In the genomic region with DNA sequence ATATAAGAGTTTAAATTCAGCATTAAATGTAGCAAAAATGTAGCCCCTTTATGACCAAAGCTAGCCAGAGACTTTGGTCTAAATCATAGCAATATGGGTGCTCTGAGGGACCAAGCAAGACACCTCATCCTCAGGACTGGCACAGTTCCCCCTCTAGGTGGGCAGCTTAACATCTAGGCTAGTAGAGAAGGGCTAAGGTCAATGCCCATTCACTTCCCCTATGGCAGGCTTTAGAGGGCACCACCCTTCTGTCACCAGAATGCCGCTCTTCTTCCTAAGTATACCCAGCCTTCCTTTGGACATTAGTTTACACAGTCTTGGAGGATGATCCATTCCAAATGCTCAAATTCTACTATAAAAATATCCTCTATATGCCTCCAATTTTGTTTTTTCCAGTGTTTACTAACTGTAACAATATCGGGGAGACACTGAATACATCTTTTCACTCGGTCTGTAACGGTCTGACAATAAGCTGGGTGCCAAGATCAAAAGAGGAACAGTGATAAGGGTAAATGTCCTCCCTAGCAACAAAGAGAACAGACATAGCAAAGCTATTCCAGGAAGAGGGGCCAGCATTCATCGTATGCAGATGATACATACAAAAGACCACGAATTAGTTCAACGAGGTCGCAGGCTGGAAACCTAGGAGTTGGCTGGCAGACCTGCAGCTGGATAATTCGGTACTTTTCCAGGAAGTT, we compare ENCODE assay signal across 10 mouse cellular contexts. TPM values are rescaled to one million over a fixed set of nuclear protein-coding genes. Genes with fewer than 3 reads are reported as not detected.
A peak's percentile ranks its signal among the peaks of the same experiment; 100 is the strongest.
DNase-seq lines count a peak whose midpoint lies in the region; ATAC-seq and TF ChIP-seq lines count a peak whose summit lies in the region.
"Had no signal": no experiment of that assay in that cellular context is flagged by ENCODE, and none has a peak within 500 bp of the region (broad histone marks: within the 10 kb centered on the region; RNA-seq: fewer than 3 reads in every experiment).

No protein-coding gene starts in this region.

- ATAC-seq in lung, embryonic 14.5 days (ENCODE audit: insufficient read depth), result no peak
- ATAC-seq in embryonic facial prominence, embryonic 14.5 days (ENCODE audit: low read depth), result no peak
- ATAC-seq in limb, embryonic 14.5 days (ENCODE audit: low FRiP score, low read depth), result no peak

- H3K9ac ChIP-seq in lung, embryonic 14.5 days, result no peak overlapping the region
- H3K9ac ChIP-seq in embryonic facial prominence, embryonic 14.5 days (ENCODE audit: low read depth, low read length), result no peak overlapping the region
- no peak overlapping the region for H3K9ac ChIP-seq in limb, embryonic 14.5 days (ENCODE audit: low read depth, low read length, severe bottlenecking)
- H3K9ac ChIP-seq: neural tube, embryonic 12.5 days had no signal

- no peaks in the 10 kb centered on the region for H3K27me3 ChIP-seq in lung, embryonic 14.5 days (ENCODE audit: insufficient read depth, low read length)
- no peaks in the 10 kb centered on the region; the same call in 1 of the 2 replicates for H3K27me3 ChIP-seq in embryonic facial prominence, embryonic 14.5 days (replicated peaks; ENCODE audit: control insufficient read depth, insufficient read depth, low read length)
- H3K27me3 ChIP-seq in limb, embryonic 14.5 days (ENCODE audit: control insufficient read depth, insufficient read depth, low read length), result no peaks in the 10 kb centered on the region
- H3K27me3 ChIP-seq in small intestine, adult 2 months (ENCODE audit: control insufficient read depth, insufficient read depth, low read length), result no peaks in the 10 kb centered on the region
- H3K27me3 ChIP-seq: neural tube, embryonic 12.5 days had no signal

- WGBS in lung, embryonic 14.5 days, result 43% methylated on average over 9 of the region's 9 CpGs
- 53% methylated on average over 9 of the region's 9 CpGs for whole genome bisulfite sequencing in embryonic facial prominence, embryonic 14.5 days
- WGBS in limb, embryonic 14.5 days, result 68% methylated on average over 9 of the region's 9 CpGs
- WGBS in small intestine, adult 2 months, result 43% methylated on average over 9 of the region's 9 CpGs

- no peak for TF ChIP-seq POLR2A in limb, embryonic 14.5 days (IDR thresholded peaks at IDR 0.05; ENCODE audit: borderline replicate concordance, extremely low read depth, insufficient read depth, insufficient read length)
- no peak for TF ChIP-seq POLR2A in small intestine, adult 2 months (IDR thresholded peaks at IDR 0.05; ENCODE audit: low read depth, low read length)

- no peak for TF ChIP-seq CTCF in lung, embryonic 14.5 days (IDR thresholded peaks at IDR 0.05; ENCODE audit: low read depth)
- no peak for TF ChIP-seq CTCF in small intestine, adult 2 months (IDR thresholded peaks at IDR 0.05; ENCODE audit: extremely low read depth, insufficient read length, insufficient replicate concordance, low read depth, low read length)

- no peaks in the 10 kb centered on the region for H3K36me3 ChIP-seq in lung, embryonic 14.5 days (ENCODE audit: insufficient read depth)
- H3K36me3 ChIP-seq in embryonic facial prominence, embryonic 14.5 days (ENCODE audit: control insufficient read depth, insufficient read depth, low read length), result no peaks in the 10 kb centered on the region
- H3K36me3 ChIP-seq in limb, embryonic 14.5 days (ENCODE audit: control insufficient read depth, insufficient read depth, low read length), result no peaks in the 10 kb centered on the region
- no peaks in the 10 kb centered on the region for H3K36me3 ChIP-seq in small intestine, adult 2 months (ENCODE audit: control insufficient read depth, insufficient read depth, low read length)
- H3K36me3 ChIP-seq: neural tube, embryonic 12.5 days had no signal

- no peak overlapping the region for H3K4me3 ChIP-seq in lung, embryonic 14.5 days (ENCODE audit: low read depth, low read length)
- H3K4me3 ChIP-seq in embryonic facial prominence, embryonic 14.5 days (ENCODE audit: low read depth, low read length), result no peak overlapping the region
- H3K4me3 ChIP-seq in limb, embryonic 14.5 days (replicated peaks; ENCODE audit: low read length), result no peak overlapping the region
- H3K4me3 ChIP-seq in small intestine, adult 2 months (ENCODE audit: low read depth, low read length), result no peak overlapping the region
- H3K4me3 ChIP-seq: neural tube, embryonic 12.5 days had no signal

- no peaks in the 10 kb centered on the region for H3K9me3 ChIP-seq in lung, embryonic 14.5 days (ENCODE audit: low read depth, low read length)
- no peaks in the 10 kb centered on the region for H3K9me3 ChIP-seq in embryonic facial prominence, embryonic 14.5 days (ENCODE audit: control insufficient read depth, low read length)
- no peaks in the 10 kb centered on the region for H3K9me3 ChIP-seq in limb, embryonic 14.5 days (ENCODE audit: control insufficient read depth, low read length)
- H3K9me3 ChIP-seq: neural tube, embryonic 12.5 days had no signal

- H3K27ac ChIP-seq in lung, embryonic 14.5 days (ENCODE audit: low read depth), result peak overlapping the region; percentile 30; the same call in 1 of the 2 replicates
- H3K27ac ChIP-seq in embryonic facial prominence, embryonic 14.5 days (replicated peaks; ENCODE audit: low read depth, low read length), result no peak overlapping the region
- no peak overlapping the region for H3K27ac ChIP-seq in limb, embryonic 14.5 days (replicated peaks; ENCODE audit: low read depth, low read length)
- H3K27ac ChIP-seq in small intestine, adult 2 months (ENCODE audit: insufficient read depth, low read depth, low read length), result peak overlapping the region; percentile 26; the same call in 1 of the 2 replicates
- H3K27ac ChIP-seq: neural tube, embryonic 12.5 days had no signal

- no peaks in the 10 kb centered on the region for H3K4me1 ChIP-seq in lung, embryonic 14.5 days (ENCODE audit: insufficient read depth)
- H3K4me1 ChIP-seq in embryonic facial prominence, embryonic 14.5 days (ENCODE audit: control insufficient read depth, insufficient read depth, low read length), result no peaks in the 10 kb centered on the region
- H3K4me1 ChIP-seq in limb, embryonic 14.5 days (ENCODE audit: control insufficient read depth, insufficient read depth, low read length), result no peaks in the 10 kb centered on the region
- H3K4me1 ChIP-seq in small intestine, adult 2 months (ENCODE audit: control insufficient read depth, insufficient read depth, insufficient read length, low read length), result no peaks in the 10 kb centered on the region
- H3K4me1 ChIP-seq: neural tube, embryonic 12.5 days had no signal

- H3K4me2 ChIP-seq in lung, embryonic 14.5 days, result peak overlapping the region; percentile 35
- H3K4me2 ChIP-seq in embryonic facial prominence, embryonic 14.5 days (ENCODE audit: low read depth, low read length), result peak overlapping the region; percentile 27
- H3K4me2 ChIP-seq in limb, embryonic 14.5 days (replicated peaks; ENCODE audit: low read depth, low read length, severe bottlenecking), result no peak overlapping the region
- H3K4me2 ChIP-seq: neural tube, embryonic 12.5 days had no signal

- DNase-seq in lung, embryonic 14.5 days, result no peak
- no peak for DNase-seq in lung, postnatal 14 days
- no peak for DNase-seq in embryonic facial prominence, embryonic 14.5 days (ENCODE audit: low spot score)
- peak; percentile 20 for DNase-seq in limb, embryonic 14.5 days (ENCODE audit: low spot score)
- DNase-seq in cerebellum, postnatal 10 days, result no peak
- no peak for DNase-seq in adipocyte (ENCODE audit: low spot score)
- DNase-seq in urinary bladder, adult 18-20 months (ENCODE audit: low spot score in 2 of 2), result no peak
- DNase-seq: cerebellum, adult 8-10 months had no signal

RNA-seq across cellular contexts. Expression of a gene that starts 41.8 kb away (rescaled TPM):
- 20.5 and 21.2 TPM in 2 replicates for polyA plus RNA-seq in lung, embryonic 14.5 days (2014; fragmentation: Nextera tagmentation; extraction: Ambion mirVana)
- 28.2 and 28.4 TPM in 2 replicates for polyA plus RNA-seq in embryonic facial prominence, embryonic 14.5 days (2014; fragmentation: Nextera tagmentation; extraction: Ambion mirVana)
- polyA plus RNA-seq in limb, embryonic 14.5 days (2012; rRNA removed), result 20.5 and 24.6 TPM in 2 replicates
- 18.5 and 22.0 TPM in 2 replicates for polyA plus RNA-seq in limb, embryonic 14.5 days (2014; fragmentation: Nextera tagmentation; extraction: Ambion mirVana)
- 7.5 and 13.5 TPM in 2 replicates for polyA plus RNA-seq in small intestine, adult 2 months (2012; rRNA removed)

Comparison
In these comparisons a context has a peak if more than half of its experiments do, and no peak if none do; other contexts are left out.
1. H3K27ac ChIP-seq: peak in lung, embryonic 14.5 days (single experiment) and small intestine, adult 2 months (single experiment); none in embryonic facial prominence, embryonic 14.5 days (single experiment) and limb, embryonic 14.5 days (single experiment).